Mouse (Mus musculus): ENCODE measurements around the gene Hebp1. TPM values are rescaled to one million over a fixed set of nuclear protein-coding genes. Genes with fewer than 3 reads are reported as not detected.

Hebp1 gene
- polyA plus RNA-seq, 1 experiment, result 34.1 TPM

GRCm38 (mm10) chr6:135218330-135218729 lies 20.5 kb upstream of the Hebp1 start:
- WGBS, result 4% methylated on average over 8 of the region's 8 CpGs
- H3K27me3 ChIP-seq (ENCODE audit: control insufficient read depth, insufficient read depth, low read length), result no peaks in the 10 kb centered on the region
- TF ChIP-seq POLR2A (IDR thresholded peaks at IDR 0.05; ENCODE audit: control insufficient read depth, extremely low read depth, insufficient read depth, low read length, poor library complexity), result no peak
- TF ChIP-seq CTCF (IDR thresholded peaks at IDR 0.05; ENCODE audit: borderline replicate concordance, control insufficient read depth, extremely low read depth, insufficient read depth, low read length, poor library complexity), result no peak
- peak; percentile 62 for DNase-seq
- H3K36me3 ChIP-seq (ENCODE audit: control insufficient read depth, insufficient read depth, low read length), result no peaks in the 10 kb centered on the region
- peaks cover 37% of the 10 kb centered on the region for H3K4me1 ChIP-seq (replicated peaks; ENCODE audit: control insufficient read depth, insufficient read depth, low read length)
- H3K27ac ChIP-seq (ENCODE audit: control insufficient read depth, insufficient read depth, low read length), result peak overlapping the region; percentile 64
- no peak overlapping the region for H3K4me3 ChIP-seq (ENCODE audit: control insufficient read depth, insufficient read depth, low read length)

GRCm38 (mm10) chr6:135212666-135213065 lies 14.8 kb upstream of the Hebp1 start:
- 93% methylated on average over 2 of the region's 2 CpGs for WGBS
- Histone ChIP-seq H3K27ac (ENCODE audit: control insufficient read depth, insufficient read depth, low read length) (no peak overlapping the region), H3K27me3 (ENCODE audit: control insufficient read depth, insufficient read depth, low read length) (no peaks in the 10 kb centered on the region), H3K36me3 (ENCODE audit: control insufficient read depth, insufficient read depth, low read length) (0 out of 2 replicates have a peak, but pooled peaks cover 3% of the 10 kb centered on the region), H3K4me1 (replicated peaks; ENCODE audit: control insufficient read depth, insufficient read depth, low read length) (peaks cover 23% of the 10 kb centered on the region), H3K4me3 (ENCODE audit: control insufficient read depth, insufficient read depth, low read length) (no peak overlapping the region)
- no peak for DNase-seq
- no peak for TF ChIP-seq POLR2A (IDR thresholded peaks at IDR 0.05; ENCODE audit: control insufficient read depth, extremely low read depth, insufficient read depth, low read length, poor library complexity)
- TF ChIP-seq CTCF (IDR thresholded peaks at IDR 0.05; ENCODE audit: borderline replicate concordance, control insufficient read depth, extremely low read depth, insufficient read depth, low read length, poor library complexity), result no peak

GRCm38 (mm10) chr6:135211169-135211568 lies 13.3 kb upstream of the Hebp1 start:
- peaks cover 13% of the 10 kb centered on the region for H3K4me1 ChIP-seq (replicated peaks; ENCODE audit: control insufficient read depth, insufficient read depth, low read length)
- 97% methylated on average over 7 of the region's 7 CpGs for WGBS

GRCm38 (mm10) chr6:135206909-135207308 lies 9.1 kb upstream of the Hebp1 start:
- no peak for TF ChIP-seq POLR2A (IDR thresholded peaks at IDR 0.05; ENCODE audit: control insufficient read depth, extremely low read depth, insufficient read depth, low read length, poor library complexity)
- no peak for TF ChIP-seq CTCF (IDR thresholded peaks at IDR 0.05; ENCODE audit: borderline replicate concordance, control insufficient read depth, extremely low read depth, insufficient read depth, low read length, poor library complexity)
- Histone ChIP-seq H3K4me3 (ENCODE audit: control insufficient read depth, insufficient read depth, low read length) (no peak overlapping the region), H3K27ac (ENCODE audit: control insufficient read depth, insufficient read depth, low read length) (no peak overlapping the region), H3K4me1 (replicated peaks; ENCODE audit: control insufficient read depth, insufficient read depth, low read length) (peaks cover 5% of the 10 kb centered on the region; the same call in 1 of the 2 replicates), H3K27me3 (ENCODE audit: control insufficient read depth, insufficient read depth, low read length) (no peaks in the 10 kb centered on the region), H3K36me3 (ENCODE audit: control insufficient read depth, insufficient read depth, low read length) (0 out of 2 replicates have a peak, but pooled peaks cover 3% of the 10 kb centered on the region)
- WGBS, result 92% methylated on average over 8 of the region's 8 CpGs
- DNase-seq, result no peak

More at GRCm38 (mm10) chr6:135211169-135211568, 13.3 kb upstream of the Hebp1 start:
- Histone ChIP-seq H3K27me3 (ENCODE audit: control insufficient read depth, insufficient read depth, low read length) (no peaks in the 10 kb centered on the region), H3K4me3 (ENCODE audit: control insufficient read depth, insufficient read depth, low read length) (no peak overlapping the region), H3K27ac (ENCODE audit: control insufficient read depth, insufficient read depth, low read length) (no peak overlapping the region), H3K36me3 (ENCODE audit: control insufficient read depth, insufficient read depth, low read length) (0 out of 2 replicates have a peak, but pooled peaks cover 3% of the 10 kb centered on the region)
- no peak for DNase-seq
- TF ChIP-seq CTCF (IDR thresholded peaks at IDR 0.05; ENCODE audit: borderline replicate concordance, control insufficient read depth, extremely low read depth, insufficient read depth, low read length, poor library complexity) (no peak), POLR2A (IDR thresholded peaks at IDR 0.05; ENCODE audit: control insufficient read depth, extremely low read depth, insufficient read depth, low read length, poor library complexity) (no peak)

- H3K36me3 ChIP-seq (ENCODE audit: control insufficient read depth, insufficient read depth, low read length), result 0 out of 2 replicates have a peak, but pooled peaks cover 3% of the 10 kb centered on the region
- no peaks in the 10 kb centered on the region for H3K27me3 ChIP-seq (ENCODE audit: control insufficient read depth, insufficient read depth, low read length)
- TF ChIP-seq CTCF (IDR thresholded peaks at IDR 0.05; ENCODE audit: borderline replicate concordance, control insufficient read depth, extremely low read depth, insufficient read depth, low read length, poor library complexity) (no peak), POLR2A (IDR thresholded peaks at IDR 0.05; ENCODE audit: control insufficient read depth, extremely low read depth, insufficient read depth, low read length, poor library complexity) (no peak)
- DNase-seq, result no peak
- H3K27ac ChIP-seq (ENCODE audit: control insufficient read depth, insufficient read depth, low read length), result no peak overlapping the region
- peaks cover 5% of the 10 kb centered on the region; the same call in 1 of the 2 replicates for H3K4me1 ChIP-seq (replicated peaks; ENCODE audit: control insufficient read depth, insufficient read depth, low read length)
- WGBS, result 90% methylated on average over 4 of the region's 4 CpGs
- no peak overlapping the region for H3K4me3 ChIP-seq (ENCODE audit: control insufficient read depth, insufficient read depth, low read length)
These were observed 8.0 kb upstream of the Hebp1 start for GRCm38 (mm10) chr6:135205802-135206201.

- Histone ChIP-seq H3K27ac (ENCODE audit: control insufficient read depth, insufficient read depth, low read length) (no peak overlapping the region), H3K36me3 (ENCODE audit: control insufficient read depth, insufficient read depth, low read length) (no peaks in the 10 kb centered on the region), H3K27me3 (ENCODE audit: control insufficient read depth, insufficient read depth, low read length) (no peaks in the 10 kb centered on the region), H3K4me3 (ENCODE audit: control insufficient read depth, insufficient read depth, low read length) (no peak overlapping the region), H3K4me1 (replicated peaks; ENCODE audit: control insufficient read depth, insufficient read depth, low read length) (peaks cover 5% of the 10 kb centered on the region; the same call in 1 of the 2 replicates)
- TF ChIP-seq CTCF (IDR thresholded peaks at IDR 0.05; ENCODE audit: borderline replicate concordance, control insufficient read depth, extremely low read depth, insufficient read depth, low read length, poor library complexity) (no peak), POLR2A (IDR thresholded peaks at IDR 0.05; ENCODE audit: control insufficient read depth, extremely low read depth, insufficient read depth, low read length, poor library complexity) (no peak)
- no peak for DNase-seq
- WGBS, result 87% methylated on average over 4 of the region's 4 CpGs
These were observed 7.0 kb upstream of the Hebp1 start for GRCm38 (mm10) chr6:135204869-135205268.

GRCm38 (mm10) chr6:135203737-135204136 lies 5.9 kb upstream of the Hebp1 start:
- Histone ChIP-seq H3K36me3 (ENCODE audit: control insufficient read depth, insufficient read depth, low read length) (no peaks in the 10 kb centered on the region), H3K27ac (ENCODE audit: control insufficient read depth, insufficient read depth, low read length) (no peak overlapping the region), H3K4me1 (replicated peaks; ENCODE audit: control insufficient read depth, insufficient read depth, low read length) (peaks cover 5% of the 10 kb centered on the region; the same call in 1 of the 2 replicates), H3K27me3 (ENCODE audit: control insufficient read depth, insufficient read depth, low read length) (no peaks in the 10 kb centered on the region), H3K4me3 (ENCODE audit: control insufficient read depth, insufficient read depth, low read length) (no peak overlapping the region)
- no peak for DNase-seq
- TF ChIP-seq POLR2A (IDR thresholded peaks at IDR 0.05; ENCODE audit: control insufficient read depth, extremely low read depth, insufficient read depth, low read length, poor library complexity) (no peak), CTCF (IDR thresholded peaks at IDR 0.05; ENCODE audit: borderline replicate concordance, control insufficient read depth, extremely low read depth, insufficient read depth, low read length, poor library complexity) (no peak)
- 92% methylated on average over 6 of the region's 6 CpGs for WGBS
